Mouse (Mus musculus) brain, adult 2 months (tissue): ENCODE measurements around the gene Ndufaf7.

ENCODE experiments used
- DNase-seq: peaks from one replicate; pipeline ENCODE4 v3.0.0; 2011; ENCODE audit warnings: low read depth, low spot score

Gene Ndufaf7

DNA sequence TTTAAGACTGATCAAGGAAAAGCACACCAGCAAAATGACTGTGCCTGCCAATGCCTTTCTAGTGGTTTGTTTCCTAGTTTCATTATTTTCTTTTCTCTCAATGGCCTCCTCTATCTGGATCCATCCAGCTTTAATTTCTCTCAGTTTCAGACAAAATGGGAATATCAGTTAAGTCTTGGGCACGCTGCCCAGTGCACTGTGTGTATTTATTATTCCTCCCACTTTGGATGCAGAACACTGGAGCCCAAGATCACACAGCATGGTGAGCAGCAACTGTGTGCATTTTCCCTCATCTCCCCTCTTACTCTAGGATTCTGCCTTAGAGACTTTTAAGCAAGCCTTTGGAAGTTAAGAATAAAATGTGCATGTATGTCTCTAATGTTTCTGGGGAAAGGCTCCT lies 27.5 kb downstream of the Ndufaf7 start:
- peak; percentile 44 for DNase-seq

DNA sequence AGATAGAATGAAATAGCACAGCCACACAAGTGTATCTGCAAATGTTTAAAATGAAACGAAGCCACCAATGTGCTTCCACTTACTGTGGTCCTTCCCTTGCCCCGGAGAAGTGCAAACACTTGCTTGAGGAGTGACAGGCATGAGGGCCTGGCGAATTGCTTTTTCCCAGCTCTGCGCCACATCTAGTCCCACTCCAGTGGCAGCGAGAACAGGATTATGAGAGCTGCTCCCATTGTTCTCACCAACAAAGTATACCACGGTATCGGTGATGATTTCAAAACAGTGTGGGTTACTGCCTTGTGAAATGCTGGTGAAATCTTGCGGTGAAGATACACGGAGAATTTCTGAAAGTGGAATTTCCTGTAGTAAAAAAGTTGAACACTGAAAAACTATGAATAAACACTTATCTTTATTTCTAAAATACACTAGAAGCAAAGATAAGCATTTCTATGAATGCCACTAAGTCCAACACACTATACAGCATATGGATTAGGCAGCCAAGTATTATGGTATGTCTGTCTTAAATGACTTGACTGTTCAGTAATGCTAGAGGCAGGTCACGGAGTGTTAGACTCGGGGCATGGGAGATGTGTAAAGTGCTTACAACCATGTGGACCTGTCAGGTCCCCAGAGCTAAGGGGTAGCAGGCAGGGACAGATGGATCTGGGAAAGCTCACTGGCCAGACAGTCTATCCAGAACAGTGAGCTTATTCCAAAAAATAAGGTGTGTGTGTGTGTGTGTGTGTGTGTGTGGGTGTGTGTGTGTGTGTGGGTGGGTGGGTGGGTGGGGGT lies 29.4 kb downstream of the Ndufaf7 start:
- DNase-seq: no peak

- peak; percentile 18 for DNase-seq
Measured at GRCm38 (mm10) chr17:78968500-78968899, 31.6 kb downstream of the Ndufaf7 start.

GRCm38 (mm10) chr17:78983166-78983565 lies 46.2 kb downstream of the Ndufaf7 start:
- peak; percentile 24 for DNase-seq

DNA sequence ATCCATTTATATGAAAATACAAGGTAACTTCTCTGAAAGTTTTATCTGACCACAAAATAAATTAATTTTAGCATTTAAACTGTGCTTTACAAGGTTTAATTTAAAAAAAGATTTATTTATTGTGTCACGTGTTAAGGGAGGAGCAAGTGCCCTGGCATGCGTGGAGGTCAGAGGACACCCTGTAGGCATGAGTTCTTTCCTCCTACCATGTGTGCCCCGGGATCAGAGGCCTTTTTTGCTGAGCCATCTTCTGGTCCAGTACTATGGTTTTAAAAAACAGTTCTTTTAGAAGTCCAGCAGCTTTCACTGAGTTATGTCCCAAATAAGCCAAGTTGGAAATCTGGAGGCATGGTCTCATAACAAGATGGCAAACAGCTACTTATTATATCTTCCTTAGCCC lies 46.8 kb downstream of the Ndufaf7 start:
- no peak for DNase-seq

- DNase-seq: no peak
Measured at GRCm38 (mm10) chr17:78989015-78989414, 52.1 kb downstream of the Ndufaf7 start.

GRCm38 (mm10) chr17:78991549-78991948 lies 54.6 kb downstream of the Ndufaf7 start:
- no peak for DNase-seq

DNA sequence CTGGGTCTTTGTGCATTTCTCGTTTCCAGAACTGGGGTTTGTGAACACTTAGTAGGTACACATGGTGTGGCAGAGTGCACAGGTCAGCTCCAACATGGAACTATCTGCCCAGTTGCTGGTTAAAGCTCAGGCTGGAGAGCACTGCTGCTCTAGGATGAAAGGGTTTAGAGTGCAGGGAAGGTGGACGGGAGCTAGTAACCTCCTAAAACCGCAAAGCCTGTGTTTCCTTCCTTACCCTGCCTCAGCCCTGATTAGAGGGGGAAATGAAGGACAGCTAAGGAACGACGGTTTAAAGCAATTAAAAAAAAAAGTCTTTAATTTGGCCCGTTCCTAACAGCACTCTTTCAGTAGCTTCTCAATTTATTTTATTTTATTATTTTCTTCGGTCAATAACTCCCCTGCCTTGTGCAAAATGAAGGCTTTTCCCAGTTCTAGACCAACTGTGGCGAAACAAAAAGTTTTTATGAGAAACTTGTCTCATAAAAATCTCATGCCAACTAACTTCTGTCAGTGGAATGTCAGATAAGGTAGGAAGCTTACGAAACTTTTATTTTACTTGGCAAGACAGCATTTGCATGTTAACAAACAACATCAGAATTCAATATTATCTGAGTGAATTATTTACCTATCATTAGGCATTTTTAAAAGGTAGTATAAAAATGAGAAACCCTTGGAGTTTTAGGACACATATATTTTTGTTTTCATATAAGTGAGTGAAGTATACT lies 55.5 kb downstream of the Ndufaf7 start:
- DNase-seq: no peak

- peak; percentile 78 for DNase-seq
Measured at GRCm38 (mm10) chr17:78993670-78994069, 56.7 kb downstream of the Ndufaf7 start.

DNA sequence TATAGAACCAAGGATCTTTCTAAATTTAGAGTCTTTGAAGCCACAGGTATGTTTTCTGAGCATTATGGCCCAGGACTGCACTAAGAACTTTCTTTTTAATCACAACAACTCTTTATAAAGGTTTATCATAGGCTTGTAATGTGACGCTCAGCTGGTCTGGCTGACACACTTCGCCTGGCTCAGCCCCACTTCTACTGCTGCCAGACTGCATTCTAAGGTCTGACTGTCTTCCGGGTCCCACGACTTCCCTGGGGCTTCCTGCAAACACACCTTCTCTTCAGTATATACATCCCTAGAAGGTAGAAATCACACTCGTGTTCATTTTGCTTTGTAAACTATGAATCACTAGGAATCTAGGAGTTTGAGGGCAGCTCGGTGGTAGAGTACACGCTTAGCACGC lies 57.4 kb downstream of the Ndufaf7 start:
- no peak for DNase-seq

GRCm38 (mm10) chr17:78994931-78995820 lies 58.2 kb downstream of the Ndufaf7 start:
- no peak for DNase-seq
